Mouse (Mus musculus): ENCODE results near the gene Aire. TPM values are rescaled to one million over a fixed set of nuclear protein-coding genes. Genes with fewer than 3 reads are reported as not detected.
A peak's percentile ranks its signal among the peaks of the same experiment; 100 is the strongest.
"Not testable (repeated sequence)": the region's sequence is repeated elsewhere in the genome, so short reads cannot be mapped to it uniquely, and the experiment has no call there.

The Aire gene
- polyA plus RNA-seq, 1 experiment = not detected

- Histone ChIP-seq H3K4me3 (ENCODE audit: insufficient read depth, low read depth, low read length) (no peak overlapping the region), H3K27ac (ENCODE audit: insufficient read depth, low read depth, low read length) (no peak overlapping the region), H3K4me1 (ENCODE audit: control insufficient read depth, insufficient read depth, low read length) (peaks cover 2% of the 10 kb centered on the region)
- 52% methylated on average over 5 of the region's 5 CpGs for WGBS
- no peak for TF ChIP-seq CTCF (IDR thresholded peaks at IDR 0.05; ENCODE audit: insufficient read depth, low read depth, low read length)
- TF ChIP-seq POLR2A (IDR thresholded peaks at IDR 0.05; ENCODE audit: insufficient read depth, low read depth, low read length) = no peak
Measured at GRCm38 (mm10) chr10:78016366-78016765, 27.0 kb downstream of the Aire start.

DNA sequence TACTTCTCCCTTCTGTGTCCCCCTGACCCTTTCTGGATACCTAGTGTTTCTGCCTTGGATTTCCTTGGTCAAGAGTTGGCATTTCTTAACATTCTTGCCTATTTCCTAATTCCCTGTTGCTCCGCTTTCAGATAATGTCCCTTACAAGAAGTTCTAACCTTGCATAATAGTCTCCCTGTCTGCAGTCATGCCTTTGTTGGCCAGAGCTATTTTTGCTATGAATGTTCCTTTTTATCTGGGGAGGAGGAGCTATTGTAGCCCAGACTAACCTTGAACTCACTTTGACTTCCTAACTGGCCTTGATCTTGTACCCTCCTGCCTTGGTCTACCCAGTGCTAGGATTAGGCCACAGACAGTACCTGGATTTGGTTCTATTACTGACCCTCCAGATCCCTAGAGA lies 27.9 kb downstream of the Aire start:
- no peak overlapping the region for H3K27ac ChIP-seq (ENCODE audit: insufficient read depth, low read depth, low read length)
- peaks cover 2% of the 10 kb centered on the region for H3K4me1 ChIP-seq (ENCODE audit: control insufficient read depth, insufficient read depth, low read length)
- 89% methylated on average over 1 of the region's 1 CpGs for WGBS
- TF ChIP-seq CTCF (IDR thresholded peaks at IDR 0.05; ENCODE audit: insufficient read depth, low read depth, low read length) (no peak), POLR2A (IDR thresholded peaks at IDR 0.05; ENCODE audit: insufficient read depth, low read depth, low read length) (no peak)
- H3K4me3 ChIP-seq (ENCODE audit: insufficient read depth, low read depth, low read length) = no peak overlapping the region

DNA sequence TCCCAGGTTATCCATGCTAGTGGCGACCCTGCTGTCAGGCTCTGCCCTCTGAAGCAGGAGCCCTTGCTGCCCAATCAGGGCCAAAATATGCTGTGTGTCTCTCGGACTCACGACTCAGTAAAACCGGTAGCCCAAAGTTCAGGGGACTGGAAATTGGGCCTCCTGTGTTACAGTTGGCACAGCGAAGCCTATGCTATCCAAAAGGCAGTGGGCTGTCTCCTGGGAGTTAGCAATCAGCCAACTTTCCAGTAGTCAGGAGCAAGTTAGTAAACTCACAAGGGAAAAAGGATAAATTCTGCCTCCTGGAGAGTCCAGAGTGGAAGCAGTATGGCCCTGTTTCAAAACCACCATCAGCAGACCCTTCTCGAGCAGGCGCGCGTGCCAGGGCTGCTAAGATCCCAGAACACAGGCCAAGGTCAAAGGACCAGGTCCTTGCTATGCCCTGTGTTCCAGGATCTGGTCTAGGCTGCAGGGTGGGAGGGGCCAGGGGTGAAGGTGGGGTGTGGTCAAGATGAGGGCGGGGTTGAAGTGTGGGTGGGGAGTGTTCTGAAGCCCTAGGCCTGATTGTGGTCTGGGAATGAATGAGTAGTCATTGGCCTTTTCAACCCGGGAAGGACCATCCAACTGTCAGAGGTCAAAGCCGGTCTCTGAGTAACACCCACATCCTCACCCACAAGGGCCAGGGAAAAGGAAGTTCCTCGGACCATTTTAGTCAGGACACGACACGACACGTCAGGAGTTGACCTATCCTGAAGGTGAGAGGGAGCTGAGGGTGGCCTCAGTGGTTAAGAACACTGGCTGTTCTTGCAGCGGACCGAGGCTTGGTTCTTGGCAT lies 30.5 kb downstream of the Aire start:
- WGBS = 93% methylated on average over 18 of the region's 18 CpGs
- Histone ChIP-seq H3K4me3 (ENCODE audit: insufficient read depth, low read depth, low read length) (no peak overlapping the region), H3K4me1 (ENCODE audit: control insufficient read depth, insufficient read depth, low read length) (peaks cover 11% of the 10 kb centered on the region), H3K27ac (ENCODE audit: insufficient read depth, low read depth, low read length) (no peak overlapping the region)
- TF ChIP-seq CTCF (IDR thresholded peaks at IDR 0.05; ENCODE audit: insufficient read depth, low read depth, low read length) = no peak
- TF ChIP-seq POLR2A (IDR thresholded peaks at IDR 0.05; ENCODE audit: insufficient read depth, low read depth, low read length) = no peak

DNA sequence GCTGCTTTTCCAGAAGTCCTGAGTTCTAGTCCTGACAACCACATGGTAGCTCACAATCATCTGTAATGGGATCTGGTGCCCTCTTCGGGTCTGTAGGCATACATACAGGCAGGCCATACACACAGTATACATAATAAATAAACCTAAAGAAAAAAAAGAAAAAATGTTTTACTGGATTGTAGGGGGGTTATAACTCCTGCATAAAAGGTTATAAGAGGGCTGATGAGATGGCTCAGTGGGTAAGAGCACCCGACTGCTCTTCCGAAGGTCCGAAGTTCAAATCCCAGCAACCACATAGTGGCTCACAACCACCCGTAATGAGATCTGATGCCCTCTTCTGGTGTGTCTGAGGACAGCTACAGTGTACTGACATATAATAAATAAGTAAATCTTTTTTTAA lies 32.3 kb downstream of the Aire start:
- H3K27ac ChIP-seq (ENCODE audit: insufficient read depth, low read depth, low read length); H3K4me3 ChIP-seq (ENCODE audit: insufficient read depth, low read depth, low read length): not testable (repeated sequence)
- H3K4me1 ChIP-seq (ENCODE audit: control insufficient read depth, insufficient read depth, low read length) = peaks cover 24% of the 10 kb centered on the region
- 95% methylated on average over 5 of the region's 5 CpGs for WGBS

DNA sequence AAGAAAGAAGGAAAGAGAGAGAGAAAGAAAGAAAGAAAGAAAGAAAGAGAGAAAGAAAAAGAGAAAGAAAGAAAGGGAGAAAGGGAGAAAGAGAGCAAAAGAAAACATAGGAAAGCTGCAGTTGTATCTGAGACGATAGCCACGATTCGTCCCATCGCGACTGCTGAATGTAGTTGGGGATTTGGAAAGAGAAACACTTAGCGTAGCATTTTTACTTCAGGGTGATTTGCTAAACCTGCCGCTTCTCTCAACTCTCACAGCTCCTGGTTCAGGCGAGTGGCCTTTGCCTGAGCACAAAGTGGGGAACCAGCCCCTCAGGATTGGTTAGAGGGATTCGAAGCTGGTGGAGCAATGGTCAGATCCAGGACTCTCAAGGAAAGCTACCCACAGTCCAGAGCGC lies 33.1 kb downstream of the Aire start:
- Histone ChIP-seq H3K4me1 (ENCODE audit: control insufficient read depth, insufficient read depth, low read length) (peaks cover 32% of the 10 kb centered on the region), H3K27ac (ENCODE audit: insufficient read depth, low read depth, low read length) (no peak overlapping the region), H3K4me3 (ENCODE audit: insufficient read depth, low read depth, low read length) (no peak overlapping the region)
- TF ChIP-seq CTCF (IDR thresholded peaks at IDR 0.05; ENCODE audit: insufficient read depth, low read depth, low read length) = no peak
- TF ChIP-seq POLR2A (IDR thresholded peaks at IDR 0.05; ENCODE audit: insufficient read depth, low read depth, low read length) = no peak
- 20% methylated on average over 10 of the region's 10 CpGs for WGBS

DNA sequence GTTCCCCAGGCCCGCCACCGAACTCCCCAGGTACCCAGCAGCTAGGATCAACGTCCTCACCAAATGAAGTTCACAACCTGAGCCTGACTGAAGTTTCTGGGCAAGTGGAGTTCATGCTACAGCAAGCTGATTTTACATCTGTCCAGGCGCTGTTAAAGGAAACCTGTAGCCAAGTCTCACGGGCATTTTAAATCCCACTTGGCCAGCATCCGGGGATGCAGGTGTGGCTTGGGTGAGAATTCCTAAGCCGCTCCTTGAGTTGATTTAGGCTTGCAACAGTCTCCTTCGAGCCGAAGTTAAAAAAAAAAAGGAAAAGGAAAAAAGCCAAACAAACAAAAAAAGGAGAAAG lies 33.5 kb downstream of the Aire start, which contains the start of gene Pfkl:
Pfkl (minus strand) TSS at position 139 of the 349 bp plus-strand sequence.
- H3K4me3 ChIP-seq (ENCODE audit: insufficient read depth, low read depth, low read length) = peak within 1 kb of the TSS; percentile 86
- H3K27ac ChIP-seq (ENCODE audit: insufficient read depth, low read depth, low read length) = peak within 1 kb of the TSS; percentile 96
- no peak for TF ChIP-seq CTCF (IDR thresholded peaks at IDR 0.05; ENCODE audit: insufficient read depth, low read depth, low read length)
- no peak for TF ChIP-seq POLR2A (IDR thresholded peaks at IDR 0.05; ENCODE audit: insufficient read depth, low read depth, low read length)
- H3K4me1 ChIP-seq (ENCODE audit: control insufficient read depth, insufficient read depth, low read length) = peaks cover 36% of the 10 kb centered on the region
- under 1% methylated on average over 9 of the region's 9 CpGs for WGBS

GRCm38 (mm10) chr10:78009184-78009944 lies 34.0 kb downstream of the Aire start:
- peak; percentile 55 for TF ChIP-seq POLR2A (IDR thresholded peaks at IDR 0.05; ENCODE audit: insufficient read depth, low read depth, low read length)
- peak; percentile 56; the same call in 1 of the 2 replicates for TF ChIP-seq CTCF (IDR thresholded peaks at IDR 0.05; ENCODE audit: insufficient read depth, low read depth, low read length)
- H3K4me1 ChIP-seq (ENCODE audit: control insufficient read depth, insufficient read depth, low read length) = peaks cover 40% of the 10 kb centered on the region
- peak overlapping the region; percentile 96 for H3K27ac ChIP-seq (ENCODE audit: insufficient read depth, low read depth, low read length)
- peak overlapping the region; percentile 86 for H3K4me3 ChIP-seq (ENCODE audit: insufficient read depth, low read depth, low read length)
- WGBS = under 1% methylated on average over 59 of the region's 59 CpGs

DNA sequence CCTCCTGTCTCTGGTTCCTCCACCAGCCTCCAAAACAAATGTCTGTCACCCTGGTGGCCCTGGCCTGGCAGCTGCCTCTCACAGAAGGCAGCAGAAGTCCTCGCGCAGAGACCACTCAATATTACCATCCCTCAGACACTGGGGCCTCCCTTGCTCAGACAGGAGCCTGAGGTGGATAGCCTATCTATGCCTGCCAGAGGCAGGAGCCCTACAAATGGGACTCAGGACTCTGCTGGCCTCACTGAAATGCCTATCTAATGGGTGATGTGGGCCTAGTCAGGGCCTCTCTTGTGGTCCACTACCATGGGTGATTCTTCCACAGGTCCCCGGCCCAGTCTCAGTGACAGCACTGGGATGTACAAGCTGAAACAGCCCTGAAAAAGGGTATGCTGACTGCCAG lies 35.2 kb downstream of the Aire start:
- TF ChIP-seq CTCF (IDR thresholded peaks at IDR 0.05; ENCODE audit: insufficient read depth, low read depth, low read length) = no peak
- TF ChIP-seq POLR2A (IDR thresholded peaks at IDR 0.05; ENCODE audit: insufficient read depth, low read depth, low read length) = no peak
- 79% methylated on average over 3 of the region's 3 CpGs for WGBS
- H3K4me3 ChIP-seq (ENCODE audit: insufficient read depth, low read depth, low read length) = no peak overlapping the region

DNA sequence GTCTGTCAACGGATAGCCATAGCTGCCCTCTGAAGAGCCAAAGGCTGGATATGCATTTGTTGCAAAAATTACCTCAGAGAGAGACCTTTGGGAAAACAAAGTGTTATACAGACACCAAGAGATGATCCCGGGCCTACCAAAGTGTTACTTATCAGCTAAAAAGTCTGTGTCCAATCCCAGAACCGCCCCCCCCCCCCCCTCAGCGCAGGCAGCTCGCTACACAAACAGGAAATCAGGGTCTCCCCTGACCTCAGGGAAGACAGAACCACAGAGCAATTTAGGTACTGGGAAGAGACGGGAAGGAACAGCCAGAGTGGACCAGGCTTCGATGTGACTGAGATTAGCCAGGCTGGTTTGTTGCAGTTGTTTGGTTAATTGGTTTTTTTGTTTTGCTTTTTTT lies 36.2 kb downstream of the Aire start:
- Histone ChIP-seq H3K4me1 (ENCODE audit: control insufficient read depth, insufficient read depth, low read length) (peaks cover 47% of the 10 kb centered on the region), H3K4me3 (ENCODE audit: insufficient read depth, low read depth, low read length) (no peak overlapping the region), H3K27ac (ENCODE audit: insufficient read depth, low read depth, low read length) (no peak overlapping the region)
- TF ChIP-seq CTCF (IDR thresholded peaks at IDR 0.05; ENCODE audit: insufficient read depth, low read depth, low read length) = no peak
- TF ChIP-seq POLR2A (IDR thresholded peaks at IDR 0.05; ENCODE audit: insufficient read depth, low read depth, low read length) = no peak
- 60% methylated on average over 7 of the region's 7 CpGs for WGBS

More for the DNA sequence above, 35.2 kb downstream of the Aire start:
- Histone ChIP-seq H3K27ac (ENCODE audit: insufficient read depth, low read depth, low read length) (no peak overlapping the region), H3K4me1 (ENCODE audit: control insufficient read depth, insufficient read depth, low read length) (peaks cover 42% of the 10 kb centered on the region)
